Comparison of ENCODE assay signal across 18 mouse cellular contexts in the genomic region with DNA sequence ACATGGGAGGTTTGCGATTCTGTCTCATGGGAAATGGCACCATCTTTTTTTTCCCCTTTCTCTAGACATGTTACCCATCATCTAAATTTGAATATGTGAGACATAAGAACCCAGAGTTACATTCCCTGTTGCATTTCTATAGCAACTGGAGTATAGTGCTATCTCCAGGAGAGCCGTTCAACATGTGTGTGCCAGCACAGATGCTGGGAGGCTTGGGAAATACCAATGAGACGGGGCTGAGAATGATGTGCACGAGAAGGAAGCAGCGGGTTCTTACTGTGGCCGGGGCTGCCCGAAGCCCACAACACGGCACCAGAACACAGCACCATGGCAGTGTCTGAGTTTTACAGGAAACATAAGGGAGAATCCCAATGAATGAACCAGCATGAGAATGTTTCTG.
"Had no signal": no experiment of that assay in that cellular context is flagged by ENCODE, and none has a peak within 500 bp of the region (broad histone marks: within the 10 kb centered on the region; RNA-seq: fewer than 3 reads in every experiment).

No protein-coding gene starts in this region.

- H3K9me3 ChIP-seq: midbrain, embryonic 10.5 days; midbrain, embryonic 13.5 days; neural tube, embryonic 13.5 days; neural tube, embryonic 15.5 days had no signal

- DNase-seq: lung, adult 18-20 months; lung, postnatal 10 days; lung, postnatal 4 days; retina, postnatal 1 day; right cerebral cortex, adult 18-20 months; right cerebral cortex, postnatal 14 days; right cerebral cortex, postnatal 4 days; spleen, adult 18-20 months; thymus, adult 18-20 months; thymus, postnatal 14 days; thymus, postnatal 36 days had no signal

- H3K9ac ChIP-seq: lung, embryonic 14.5 days; midbrain, embryonic 13.5 days; neural tube, embryonic 13.5 days; neural tube, embryonic 15.5 days had no signal

- ATAC-seq: midbrain, embryonic 13.5 days; midbrain, embryonic 16.5 days had no signal

- H3K27me3 ChIP-seq: midbrain, embryonic 13.5 days; neural tube, embryonic 13.5 days; neural tube, embryonic 15.5 days had no signal

- H3K36me3 ChIP-seq: midbrain, embryonic 10.5 days; midbrain, embryonic 13.5 days; neural tube, embryonic 13.5 days; neural tube, embryonic 15.5 days had no signal

- H3K4me3 ChIP-seq: midbrain, embryonic 10.5 days; midbrain, embryonic 13.5 days; myocyte; neural tube, embryonic 13.5 days; neural tube, embryonic 15.5 days had no signal

- H3K27ac ChIP-seq: midbrain, embryonic 10.5 days; midbrain, embryonic 13.5 days; neural tube, embryonic 13.5 days; neural tube, embryonic 15.5 days had no signal

- H3K4me2 ChIP-seq: lung, embryonic 14.5 days; midbrain, embryonic 13.5 days; neural tube, embryonic 13.5 days; neural tube, embryonic 15.5 days had no signal
